8 mouse cellular contexts compared by ENCODE assay signal in the genomic region with DNA sequence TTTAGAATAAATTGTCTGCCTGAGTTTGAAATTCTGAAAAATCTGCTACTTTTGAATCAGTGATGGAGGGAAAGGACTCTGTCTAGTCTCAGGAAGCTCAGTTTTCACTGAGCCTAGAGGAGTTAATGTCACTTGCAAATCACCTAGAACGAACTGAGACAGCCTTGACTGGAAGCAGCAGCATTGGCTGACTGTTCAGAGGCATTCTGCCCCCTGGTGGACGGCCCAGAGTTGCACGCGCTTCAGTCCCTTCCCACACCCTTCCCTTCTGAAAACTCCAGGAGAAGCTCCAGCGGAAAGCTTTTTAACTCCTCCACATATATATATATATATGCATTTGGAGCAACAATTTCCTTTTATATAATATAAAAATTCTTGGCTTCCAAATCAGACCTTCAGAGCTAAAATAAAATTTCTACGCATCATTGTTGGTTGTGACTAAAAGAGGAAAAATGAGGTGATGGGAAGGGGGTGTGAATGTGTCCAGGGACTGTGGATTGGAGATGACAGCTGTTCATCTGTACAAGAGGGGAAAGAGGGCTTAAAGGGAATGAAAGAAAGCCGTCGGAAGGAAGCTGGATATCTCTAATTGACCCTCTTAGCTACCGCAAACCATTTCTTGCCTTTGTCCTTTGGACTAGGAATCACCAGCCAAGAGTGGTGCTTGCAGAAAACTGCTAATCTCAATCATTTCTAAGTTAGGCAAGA. TPM values are rescaled to one million over a fixed set of nuclear protein-coding genes. Genes with fewer than 3 reads are reported as not detected.
DNase-seq lines count a peak whose midpoint lies in the region; ATAC-seq and TF ChIP-seq lines count a peak whose summit lies in the region.

No protein-coding gene starts in this region.

- no peaks in the 10 kb centered on the region; the same call in 1 of the 2 replicates for H3K4me1 ChIP-seq in lung, adult 2 months (ENCODE audit: control insufficient read depth, insufficient read depth, low read length)
- peaks cover 6% of the 10 kb centered on the region; the same call in 1 of the 2 replicates for H3K4me1 ChIP-seq in olfactory bulb, adult 2 months (ENCODE audit: control insufficient read depth, insufficient read depth, low read length)

- TF ChIP-seq CTCF in lung, adult 2 months (IDR thresholded peaks at IDR 0.05; ENCODE audit: insufficient read depth, low read length): peak; percentile 82
- TF ChIP-seq CTCF in olfactory bulb, adult 2 months (IDR thresholded peaks at IDR 0.05; ENCODE audit: insufficient read depth, low read depth, low read length): peak; percentile 81

- no peak overlapping the region for H3K27ac ChIP-seq in olfactory bulb, adult 2 months (ENCODE audit: insufficient read depth, low read depth, low read length)

- peak; percentile 87 for DNase-seq in embryo, embryonic 10.5 days (ENCODE audit: low spot score)
- DNase-seq in heart, postnatal 36 days: peak; percentile 26 to 58
- DNase-seq in kidney, postnatal 4 days: peak; percentile 84 to 86
- DNase-seq in lung, adult 2 months: peak; percentile 31
- peak; percentile 31 to 50 for DNase-seq in urinary bladder, postnatal 36 days (ENCODE audit: low spot score in 2 of 2)

- peak; percentile 75 for ATAC-seq in CD4-positive, CD25-positive, alpha-beta regulatory T cell, adult 4 months
- ATAC-seq in activated CD4-positive, CD25-positive, alpha-beta regulatory T cell, adult 4 months: peak; percentile 66

- H3K4me3 ChIP-seq in lung, adult 2 months (replicated peaks; ENCODE audit: extremely low read depth, low read depth, low read length): no peak overlapping the region
- no peak overlapping the region for H3K4me3 ChIP-seq in olfactory bulb, adult 2 months (ENCODE audit: insufficient read depth, low read depth, low read length)

- TF ChIP-seq POLR2A in lung, adult 2 months (IDR thresholded peaks at IDR 0.05; ENCODE audit: borderline replicate concordance, extremely low read depth, low read depth, low read length): no peak
- TF ChIP-seq POLR2A in olfactory bulb, adult 2 months (IDR thresholded peaks at IDR 0.05; ENCODE audit: insufficient read depth, low read depth, low read length): no peak

- intact Hi-C loops in heart, postnatal 36 days (cut with DNase I): no loop called here

- WGBS in lung, adult 2 months: 34% methylated on average over 9 of the region's 9 CpGs
- WGBS in olfactory bulb, adult 2 months: 29% methylated on average over 9 of the region's 9 CpGs

RNA-seq across cellular contexts. Expression of gene Htr1b, which starts 6.6 kb away (rescaled TPM):
- polyA plus RNA-seq in CD4-positive, CD25-positive, alpha-beta regulatory T cell, adult 4 months (2017; shearing (Covaris generic)): not detected
- not detected for polyA plus RNA-seq in activated CD4-positive, CD25-positive, alpha-beta regulatory T cell, adult 4 months (2017; shearing (Covaris generic))
- under 1 TPM; 0.28 to 0.51 TPM for total RNA-seq in heart, postnatal 36 days (2021)
- 2.3 and 2.6 TPM in 2 replicates for polyA plus RNA-seq in lung, adult 2 months (2012; rRNA removed)
- polyA plus RNA-seq in olfactory bulb, adult 2 months (2012; ENCODE audit: insufficient read depth, insufficient read length, low replicate concordance, missing spikeins): not detected in 2 replicates

Comparison
In these comparisons a context has a peak if more than half of its experiments do, and no peak if none do; other contexts are left out.
1. DNase-seq: peak in every context shown above with its lines; median percentile 87 in embryo, embryonic 10.5 days; 85 in kidney, postnatal 4 days; 42 in heart, postnatal 36 days; 40 in urinary bladder, postnatal 36 days; 31 in lung, adult 2 months.